Mouse (Mus musculus) liver, embryonic 14.5 days (tissue): ENCODE results near the gene Sit1.

ENCODE experiments used
- CTCF ChIP-seq: IDR thresholded peaks from 2 replicates; pipeline ENCODE4 v1.5.1; 2016; ENCODE audit warnings: antibody characterized with exemption, low read depth, control low read depth
- EP300 ChIP-seq: IDR thresholded peaks from 2 replicates; pipeline ENCODE4 v1.6.1; 2016; ENCODE audit warnings: antibody characterized with exemption, low read depth

- no peak for TF ChIP-seq CTCF
- TF ChIP-seq EP300: no peak
Observed at GRCm38 (mm10) chr4:43457124-43457523, 26.4 kb downstream of the Sit1 start.
